Mouse (Mus musculus) heart, embryonic 12.5 days (tissue): Measurements from ENCODE around the gene Nnmt. TPM values are rescaled to one million over a fixed set of nuclear protein-coding genes. Genes with fewer than 3 reads are reported as not detected.

Experiments used
- ATAC-seq: fragments of 200-750 bp; cut with Nextera tagmentation; 2 replicates; pipeline ENCODE4 v1.8.0; 2017; ENCODE audit warnings: moderate TSS enrichment, moderate library complexity; ENCODE audit not compliant: insufficient number of reproducible peaks, low FRiP score
- H3K27ac ChIP-seq: fragments of 300-500 bp; sonication (generic); 2 replicates; pipeline ENCODE4 v1.5.1; 2016; ENCODE audit warnings: mild to moderate bottlenecking, moderate library complexity; ENCODE audit not compliant: poor library complexity, severe bottlenecking
- H3K27me3 ChIP-seq: fragments of 300-500 bp; sonication (generic); replicated peaks from 2 replicates; pipeline ENCODE4 v1.6.1; 2016; ENCODE audit warnings: mild to moderate bottlenecking, moderate library complexity
- H3K36me3 ChIP-seq: fragments of 300-500 bp; sonication (generic); 2 replicates; pipeline ENCODE4 v1.6.1; 2016; ENCODE audit warnings: mild to moderate bottlenecking, moderate library complexity
- H3K4me1 ChIP-seq: fragments of 300-500 bp; sonication (generic); replicated peaks from 2 replicates; pipeline ENCODE4 v1.6.1; 2016; ENCODE audit warnings: mild to moderate bottlenecking
- H3K4me2 ChIP-seq: fragments of 300-500 bp; sonication (generic); 2 replicates; pipeline ENCODE4 v1.6.1; 2016; ENCODE audit warnings: mild to moderate bottlenecking, moderate library complexity
- H3K4me3 ChIP-seq: fragments of 300-500 bp; sonication (generic); 2 replicates; pipeline ENCODE4 v1.5.1; 2016; ENCODE audit warnings: mild to moderate bottlenecking
- H3K9ac ChIP-seq: fragments of 300-500 bp; sonication (generic); 2 replicates; pipeline ENCODE4 v1.6.1; 2016; ENCODE audit warnings: mild to moderate bottlenecking, moderate library complexity
- H3K9me3 ChIP-seq: fragments of 300-500 bp; sonication (generic); replicated peaks from 2 replicates; pipeline ENCODE4 v1.6.1; 2016; ENCODE audit warnings: mild to moderate bottlenecking, moderate library complexity
- WGBS: fragments of 180-500 bp; shearing (Covaris S2); methylation state at CpG from one replicate; pipeline ENCODE4 v1.1.7; 2016; 5-methylcytosine and 5-hydroxymethylcytosine counted together
- polyA plus RNA-seq: library from polyadenylated mRNA; unstranded; fragments of >200 nt; fragmentation: Nextera tagmentation; extraction: Ambion mirVana; gene quantifications from 2 replicates; pipeline ENCODE4 v1.2.1, GENCODE M21; 2016

The Nnmt gene
- polyA plus RNA-seq, 1 experiment from 2014 or later = 3.3 TPM

DNA sequence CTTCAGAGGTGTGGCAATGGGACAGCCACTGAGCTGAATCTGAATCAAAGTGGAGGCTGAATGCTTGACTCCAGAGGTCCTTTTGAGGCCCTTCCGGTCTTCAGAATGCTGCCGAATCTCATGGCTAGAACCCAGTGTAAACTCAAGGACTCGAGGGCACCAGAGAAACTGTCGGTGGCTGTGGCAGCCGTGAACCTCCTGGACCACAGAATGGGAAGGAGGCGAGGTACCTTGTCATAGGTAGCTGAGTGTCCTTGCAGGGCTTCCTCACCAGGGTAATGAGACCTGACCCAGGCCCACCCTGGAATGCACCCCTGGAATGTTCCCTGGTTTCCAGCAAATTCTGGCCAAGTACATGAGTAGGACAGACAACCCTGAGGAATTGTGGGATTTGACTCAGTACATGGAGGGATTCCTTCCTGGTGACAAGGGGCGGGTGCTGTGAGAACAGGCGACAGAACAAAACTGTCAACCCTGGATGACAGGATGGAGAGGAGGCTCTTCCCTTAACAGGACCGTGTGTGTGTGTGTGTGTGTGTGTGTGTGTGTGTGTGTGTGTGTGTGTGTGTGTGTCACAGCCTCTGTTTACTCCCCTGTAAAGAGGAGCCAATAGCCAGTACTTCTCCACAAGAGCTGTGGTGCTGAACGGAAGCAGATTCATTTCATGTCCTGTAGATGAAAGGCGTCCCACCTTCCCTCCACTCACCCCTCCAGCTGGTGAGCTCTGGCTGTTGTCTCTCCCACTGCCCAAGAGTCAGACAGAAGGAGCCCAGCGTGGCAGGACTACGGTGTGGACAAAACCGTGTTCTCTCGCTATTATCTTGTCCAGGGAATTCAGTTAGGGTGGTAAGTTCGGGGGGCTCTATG lies 42.1 kb upstream of the Nnmt start:
- Histone ChIP-seq H3K9ac (no peak overlapping the region), H3K36me3 (no peaks in the 10 kb centered on the region), H3K4me1 (peaks cover 25% of the 10 kb centered on the region), H3K4me3 (no peak overlapping the region), H3K4me2 (no peak overlapping the region), H3K27ac (no peak overlapping the region), H3K9me3 (peaks cover 7% of the 10 kb centered on the region), H3K27me3 (peaks cover 21% of the 10 kb centered on the region)
- no peak for ATAC-seq
- WGBS = 49% methylated on average over 16 of the region's 16 CpGs

DNA sequence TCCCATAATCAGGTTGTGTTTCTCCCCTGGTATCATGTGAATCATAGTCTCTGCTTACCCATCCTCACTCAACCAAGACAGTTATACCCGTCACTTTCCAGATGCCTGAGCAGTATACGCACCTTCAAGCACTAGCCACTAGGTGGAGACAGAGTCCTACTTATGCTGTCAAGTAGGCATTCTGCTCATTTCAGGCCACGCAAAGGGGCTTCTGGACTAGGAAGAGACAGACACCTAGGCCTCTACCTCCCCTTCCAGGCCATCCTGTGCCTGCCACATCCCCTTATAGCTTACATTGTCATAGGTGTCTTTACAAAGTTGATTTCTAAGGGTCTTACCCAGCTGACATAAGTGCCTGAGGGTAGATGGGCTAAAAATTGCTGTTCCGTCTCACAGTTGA lies 41.3 kb upstream of the Nnmt start:
- peaks cover 25% of the 10 kb centered on the region for H3K4me1 ChIP-seq
- no peak overlapping the region for H3K27ac ChIP-seq
- no peak for ATAC-seq
- no peak overlapping the region for H3K4me2 ChIP-seq
- H3K9me3 ChIP-seq = peaks cover 7% of the 10 kb centered on the region
- no peak overlapping the region for H3K4me3 ChIP-seq
- H3K27me3 ChIP-seq = peaks cover 23% of the 10 kb centered on the region
- 25% methylated on average over 4 of the region's 4 CpGs for WGBS
- H3K9ac ChIP-seq = no peak overlapping the region
- H3K36me3 ChIP-seq = no peaks in the 10 kb centered on the region

DNA sequence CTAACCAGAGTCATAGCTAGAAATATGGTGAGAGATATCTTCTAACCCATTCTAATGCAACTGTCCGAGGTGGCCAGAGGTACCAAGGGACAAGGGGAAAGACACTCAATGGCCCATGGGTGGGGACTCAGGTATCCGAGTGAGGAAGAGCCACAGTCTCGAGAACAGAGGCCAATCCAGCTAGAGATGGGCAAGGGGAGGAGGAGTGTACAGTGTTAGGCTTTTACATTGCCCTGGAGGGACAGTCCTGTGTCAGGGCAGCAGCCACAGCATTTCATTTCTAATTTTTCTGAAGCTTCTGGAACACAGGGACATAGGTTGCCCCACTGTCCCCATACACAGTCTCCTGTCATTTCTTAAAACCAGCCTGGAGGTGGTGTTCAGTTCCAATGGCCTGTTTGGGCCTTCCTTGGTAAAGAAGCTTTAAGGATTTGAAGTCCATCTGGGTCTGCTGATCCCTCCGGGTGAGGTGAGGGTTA lies 40.7 kb upstream of the Nnmt start:
- H3K4me3 ChIP-seq = no peak overlapping the region
- H3K9me3 ChIP-seq = peaks cover 7% of the 10 kb centered on the region
- no peak overlapping the region for H3K4me2 ChIP-seq
- H3K27me3 ChIP-seq = peaks cover 24% of the 10 kb centered on the region
- no peak overlapping the region for H3K27ac ChIP-seq
- WGBS = 58% methylated on average over 4 of the region's 4 CpGs
- no peak for ATAC-seq
- no peaks in the 10 kb centered on the region for H3K36me3 ChIP-seq
- H3K9ac ChIP-seq = no peak overlapping the region
- peaks cover 25% of the 10 kb centered on the region for H3K4me1 ChIP-seq

DNA sequence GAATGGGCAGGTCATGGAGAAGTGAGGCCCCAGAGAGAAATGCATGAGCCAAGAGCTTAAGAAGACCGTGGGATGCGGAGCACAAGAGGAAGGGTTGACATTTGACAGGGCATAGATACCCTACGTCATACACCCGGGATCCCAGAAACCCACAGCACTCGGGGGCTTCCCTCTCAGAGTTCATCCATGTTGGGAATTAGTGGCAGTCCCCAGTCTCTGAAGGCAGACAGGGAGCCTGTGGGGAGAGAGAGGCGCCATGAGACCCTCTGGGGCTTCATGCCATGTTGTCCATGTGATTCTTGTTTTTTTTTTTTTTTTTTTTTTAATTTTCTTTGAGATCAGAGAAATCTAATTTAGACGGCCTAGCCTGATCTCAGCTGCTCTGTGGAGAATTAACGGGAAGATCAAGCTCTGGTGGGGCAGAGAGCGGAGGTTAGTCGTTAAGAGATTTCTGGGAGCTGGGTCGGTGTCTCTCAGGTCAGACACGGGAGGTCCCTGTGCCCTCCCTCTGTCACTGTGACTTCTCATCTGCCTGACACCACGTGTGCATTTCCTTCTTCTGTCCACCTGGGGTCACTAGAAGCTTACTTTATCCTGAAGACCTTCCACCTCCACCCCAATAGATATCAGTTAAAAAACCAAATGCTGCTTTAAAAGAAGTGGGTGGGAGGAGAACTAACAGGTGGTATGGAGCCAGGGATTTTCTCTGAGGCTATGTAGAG lies 40.1 kb upstream of the Nnmt start:
- H3K9ac ChIP-seq = no peak overlapping the region
- peaks cover 21% of the 10 kb centered on the region for H3K4me1 ChIP-seq
- ATAC-seq = no peak
- peaks cover 24% of the 10 kb centered on the region for H3K27me3 ChIP-seq
- no peak overlapping the region for H3K4me2 ChIP-seq
- no peak overlapping the region for H3K4me3 ChIP-seq
- peaks cover 7% of the 10 kb centered on the region for H3K9me3 ChIP-seq
- no peak overlapping the region for H3K27ac ChIP-seq
- 40% methylated on average over 13 of the region's 13 CpGs for WGBS
- H3K36me3 ChIP-seq = no peaks in the 10 kb centered on the region

DNA sequence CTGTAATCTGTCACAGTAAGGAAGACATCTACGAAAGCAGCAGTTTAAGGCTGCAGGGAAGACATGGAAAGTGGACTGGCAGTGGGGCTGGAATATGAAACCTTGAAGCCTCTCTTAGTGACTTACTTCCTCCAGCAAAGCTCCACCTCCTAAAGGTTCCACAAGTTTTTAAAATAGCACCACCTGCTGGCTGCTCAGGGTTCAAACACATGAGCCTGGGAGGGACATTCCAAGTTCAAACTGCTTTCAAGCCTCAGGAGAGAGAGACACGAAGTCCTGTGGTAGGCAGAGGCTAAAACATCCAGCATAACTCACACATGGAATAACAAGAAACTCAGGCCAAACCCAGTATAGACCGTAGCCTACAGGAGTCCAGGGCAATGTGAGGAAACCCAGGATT lies 39.4 kb upstream of the Nnmt start:
- Histone ChIP-seq H3K4me1 (peaks cover 16% of the 10 kb centered on the region), H3K4me3 (no peak overlapping the region), H3K27me3 (peaks cover 24% of the 10 kb centered on the region), H3K27ac (no peak overlapping the region), H3K9me3 (peaks cover 7% of the 10 kb centered on the region), H3K9ac (no peak overlapping the region), H3K4me2 (no peak overlapping the region), H3K36me3 (no peaks in the 10 kb centered on the region)
- 70% methylated on average over 3 of the region's 3 CpGs for WGBS
- no peak for ATAC-seq

DNA sequence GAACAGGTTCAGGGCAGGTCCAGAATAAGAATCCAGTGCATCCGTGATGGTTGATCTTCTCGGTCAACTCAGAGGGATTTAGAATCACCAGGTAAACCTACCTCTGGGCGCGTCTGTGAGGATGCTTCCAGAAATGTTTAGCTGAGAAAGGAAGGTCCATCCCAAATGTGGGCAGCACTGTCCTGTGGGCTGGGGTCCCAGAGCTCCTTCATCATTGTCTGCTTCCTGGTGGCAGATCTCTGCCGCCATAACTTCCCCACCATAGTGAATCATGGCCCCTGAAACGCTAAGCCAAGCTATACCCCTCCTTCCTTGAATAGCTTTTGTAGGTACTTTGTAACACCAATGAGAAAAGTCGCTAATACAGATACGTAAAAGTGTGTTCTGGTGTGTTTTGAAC lies 36.7 kb upstream of the Nnmt start:
- ATAC-seq = no peak
- no peaks in the 10 kb centered on the region for H3K36me3 ChIP-seq
- WGBS = 84% methylated on average over 8 of the region's 8 CpGs
- H3K4me2 ChIP-seq = no peak overlapping the region
- H3K27me3 ChIP-seq = peaks cover 20% of the 10 kb centered on the region
- H3K4me3 ChIP-seq = no peak overlapping the region
- H3K9ac ChIP-seq = no peak overlapping the region
- H3K4me1 ChIP-seq = no peaks in the 10 kb centered on the region
- H3K27ac ChIP-seq = no peak overlapping the region
- H3K9me3 ChIP-seq = peaks cover 7% of the 10 kb centered on the region

DNA sequence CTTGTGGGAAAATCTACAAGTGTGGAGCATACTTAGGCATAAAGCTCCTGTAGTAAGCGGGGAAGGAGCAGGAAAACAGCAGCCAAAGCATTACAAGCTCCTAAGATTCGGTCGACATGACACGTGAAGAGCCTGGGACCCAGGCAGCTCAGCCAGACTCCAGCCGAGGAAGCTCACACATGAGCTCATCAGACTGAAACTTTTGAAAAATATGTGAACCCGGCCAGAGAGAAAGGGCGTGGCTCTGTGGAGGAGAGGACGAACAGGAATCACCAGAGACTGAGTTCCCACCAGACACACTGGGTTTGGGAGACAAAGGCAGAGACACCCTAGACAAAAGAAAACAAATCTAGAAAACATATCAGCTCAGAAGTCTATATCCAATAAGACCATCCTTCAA lies 35.9 kb upstream of the Nnmt start:
- no peak overlapping the region for H3K4me2 ChIP-seq
- no peak for ATAC-seq
- peaks cover 7% of the 10 kb centered on the region for H3K9me3 ChIP-seq
- H3K27me3 ChIP-seq = peaks cover 25% of the 10 kb centered on the region
- H3K36me3 ChIP-seq = no peaks in the 10 kb centered on the region
- H3K9ac ChIP-seq = no peak overlapping the region
- no peak overlapping the region for H3K27ac ChIP-seq
- WGBS = 72% methylated on average over 8 of the region's 8 CpGs
- no peaks in the 10 kb centered on the region for H3K4me1 ChIP-seq
- H3K4me3 ChIP-seq = no peak overlapping the region

DNA sequence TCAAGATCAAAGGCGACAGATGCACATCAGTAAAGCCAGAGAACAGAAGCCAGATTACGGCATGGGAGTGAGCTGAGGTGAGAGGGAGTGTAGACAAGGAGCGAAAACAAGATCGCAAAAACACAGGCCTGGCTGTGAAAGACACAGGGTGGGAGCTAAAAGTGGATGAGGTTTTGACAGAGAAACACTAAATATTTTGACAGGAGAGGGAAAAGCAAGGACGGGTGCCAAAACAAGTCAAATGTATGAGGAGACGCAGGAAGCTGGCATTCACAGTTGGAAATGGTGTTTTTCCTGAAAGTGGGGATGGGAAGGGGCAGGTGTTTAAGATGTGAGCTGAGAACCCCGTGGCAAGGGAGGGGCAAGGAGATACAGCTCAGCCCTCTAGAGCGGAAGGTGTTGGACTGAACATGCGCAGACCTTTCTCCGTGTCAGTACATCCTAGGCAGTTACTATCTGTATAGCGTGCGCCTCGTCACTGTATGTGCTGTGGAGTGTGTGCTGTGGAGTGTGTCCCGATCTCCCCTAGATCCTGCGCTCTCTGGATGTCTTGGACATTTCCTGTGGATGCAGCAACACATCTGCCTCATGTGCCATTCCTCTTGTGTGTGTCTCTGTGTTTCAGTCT lies 33.3 kb upstream of the Nnmt start:
- no peak overlapping the region for H3K27ac ChIP-seq
- no peak overlapping the region for H3K4me2 ChIP-seq
- ATAC-seq = no peak
- H3K4me1 ChIP-seq = no peaks in the 10 kb centered on the region
- H3K9me3 ChIP-seq = no peaks in the 10 kb centered on the region
- no peak overlapping the region for H3K9ac ChIP-seq
- whole genome bisulfite sequencing = 55% methylated on average over 15 of the region's 15 CpGs
- H3K4me3 ChIP-seq = no peak overlapping the region
- H3K27me3 ChIP-seq = peaks cover 30% of the 10 kb centered on the region
- no peaks in the 10 kb centered on the region for H3K36me3 ChIP-seq

DNA sequence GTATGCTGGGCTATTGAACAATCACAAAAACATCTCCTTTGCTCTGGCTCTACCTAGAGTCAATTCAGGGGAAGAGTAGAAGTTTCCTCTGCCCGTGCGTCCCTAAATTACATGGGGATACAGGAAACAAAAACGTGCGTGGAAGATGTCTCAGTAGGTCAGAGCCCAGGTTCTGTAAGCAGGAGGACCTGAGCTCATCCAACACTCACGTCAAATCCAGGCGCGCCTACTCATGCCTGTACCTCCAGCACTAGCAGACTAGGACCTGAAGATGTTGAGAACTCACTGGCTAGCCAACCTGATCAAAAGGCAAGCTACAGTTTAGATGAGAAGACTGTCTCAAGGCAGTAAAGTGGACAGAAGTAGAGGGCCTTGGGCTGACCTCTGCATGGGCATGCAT lies 32.2 kb upstream of the Nnmt start:
- no peak overlapping the region for H3K4me3 ChIP-seq
- no peak overlapping the region for H3K4me2 ChIP-seq
- peaks cover 30% of the 10 kb centered on the region for H3K27me3 ChIP-seq
- H3K9ac ChIP-seq = no peak overlapping the region
- no peaks in the 10 kb centered on the region for H3K36me3 ChIP-seq
- no peaks in the 10 kb centered on the region for H3K4me1 ChIP-seq
- 82% methylated on average over 7 of the region's 7 CpGs for WGBS
- no peaks in the 10 kb centered on the region for H3K9me3 ChIP-seq
- no peak overlapping the region for H3K27ac ChIP-seq
- ATAC-seq = no peak

DNA sequence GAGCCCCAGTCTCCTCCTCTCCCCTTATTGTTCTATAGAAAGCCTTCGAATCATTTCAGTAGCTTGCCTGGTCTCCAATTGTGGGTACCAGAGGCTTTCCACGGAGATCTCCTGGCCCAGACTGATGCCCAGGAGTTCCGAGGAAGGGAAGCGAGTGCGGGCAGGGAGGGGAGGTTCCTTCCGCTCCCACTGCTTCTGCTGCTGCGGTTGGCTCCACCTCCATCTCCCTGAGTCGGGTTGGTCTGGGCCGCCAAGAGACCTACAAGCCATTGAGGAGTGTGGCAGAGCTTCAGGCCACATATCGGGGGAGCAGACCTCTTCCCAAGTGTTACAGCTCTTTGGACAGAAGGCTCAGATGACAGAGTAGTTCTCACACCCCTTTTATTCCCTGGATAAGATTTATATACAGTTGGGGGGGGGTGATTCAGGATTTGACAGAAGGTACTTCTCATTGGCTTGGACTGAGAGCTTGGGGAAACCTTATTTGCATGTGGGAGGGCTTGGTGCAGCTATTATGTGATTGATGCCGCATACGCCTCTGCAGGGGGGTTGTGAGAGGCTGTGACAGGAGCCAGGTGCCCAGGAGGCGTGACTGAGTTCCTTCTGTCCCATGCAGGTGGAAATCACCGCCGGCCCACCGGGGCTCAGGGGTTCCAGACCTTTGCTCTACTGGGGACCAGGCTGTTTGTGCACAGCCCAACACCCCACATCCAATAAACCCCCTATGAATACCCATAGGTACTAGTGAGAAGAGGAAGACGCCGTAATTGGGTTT lies 30.8 kb upstream of the Nnmt start:
- H3K27me3 ChIP-seq = peaks cover 27% of the 10 kb centered on the region
- WGBS = 34% methylated on average over 18 of the region's 18 CpGs
- ATAC-seq = no peak
- H3K4me2 ChIP-seq = peak overlapping the region; percentile 52
- H3K9ac ChIP-seq = no peak overlapping the region
- no peak overlapping the region for H3K4me3 ChIP-seq
- no peaks in the 10 kb centered on the region for H3K36me3 ChIP-seq
- no peaks in the 10 kb centered on the region for H3K9me3 ChIP-seq
- H3K4me1 ChIP-seq = no peaks in the 10 kb centered on the region
- no peak overlapping the region for H3K27ac ChIP-seq

DNA sequence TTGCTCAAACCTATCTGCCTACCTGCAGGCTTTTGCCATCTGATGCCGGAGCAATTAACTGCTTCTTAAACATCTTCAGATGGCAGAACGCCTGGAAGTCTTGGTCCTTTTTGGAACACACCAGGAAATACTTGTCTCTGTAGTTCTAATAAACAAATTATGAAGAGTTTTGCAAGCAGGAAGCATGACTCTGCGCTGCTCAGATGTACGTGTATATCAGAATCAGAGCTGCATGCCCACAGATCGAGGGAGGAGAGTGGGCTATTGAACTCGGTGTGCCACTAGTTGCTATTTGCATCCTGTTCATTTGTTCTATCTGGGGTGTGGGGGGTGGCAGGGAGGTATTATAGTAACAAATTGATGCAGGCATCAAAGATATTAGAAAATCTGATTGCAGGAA lies 28.2 kb upstream of the Nnmt start:
- H3K27ac ChIP-seq = no peak overlapping the region
- no peak overlapping the region for H3K4me3 ChIP-seq
- no peak for ATAC-seq
- WGBS = 84% methylated on average over 6 of the region's 6 CpGs
- peaks cover 24% of the 10 kb centered on the region for H3K27me3 ChIP-seq
- no peak overlapping the region for H3K4me2 ChIP-seq
- H3K9ac ChIP-seq = no peak overlapping the region
- H3K4me1 ChIP-seq = no peaks in the 10 kb centered on the region
- H3K36me3 ChIP-seq = no peaks in the 10 kb centered on the region
- H3K9me3 ChIP-seq = no peaks in the 10 kb centered on the region
